Mouse (Mus musculus): ENCODE data around the gene Prr7.

The Prr7 gene

GRCm38 (mm10) chr13:55506697-55507096, 42.6 kb downstream of the Prr7 start:
- no peak for DNase-seq (ENCODE audit: low spot score in 2 of 2)

GRCm38 (mm10) chr13:55507877-55508276, 43.8 kb downstream of the Prr7 start:
- DNase-seq (ENCODE audit: low spot score in 2 of 2) = no peak

- no peak for DNase-seq (ENCODE audit: low spot score in 2 of 2)
Measured at GRCm38 (mm10) chr13:55508531-55508930, 44.5 kb downstream of the Prr7 start.

GRCm38 (mm10) chr13:55510332-55510667, 46.2 kb downstream of the Prr7 start:
- DNase-seq (ENCODE audit: low spot score in 2 of 2) = no peak

- no peak for DNase-seq (ENCODE audit: low spot score in 2 of 2)
Measured at GRCm38 (mm10) chr13:55510668-55511491, 46.8 kb downstream of the Prr7 start.

- DNase-seq (ENCODE audit: low spot score in 2 of 2) = no peak
Measured at GRCm38 (mm10) chr13:55511492-55511861, 47.4 kb downstream of the Prr7 start.

GRCm38 (mm10) chr13:55512379-55513031, 48.4 kb downstream of the Prr7 start:
- no peak for DNase-seq (ENCODE audit: low spot score in 2 of 2)

- DNase-seq (ENCODE audit: low spot score in 2 of 2) = peak; percentile 55 to 80
Measured at GRCm38 (mm10) chr13:55513111-55513748, 49.2 kb downstream of the Prr7 start, which contains the start of gene Pdlim7. Pdlim7 (minus strand) TSS chr13:55513676.

- no peak for DNase-seq (ENCODE audit: low spot score in 2 of 2)
Measured at GRCm38 (mm10) chr13:55513828-55514227, 49.8 kb downstream of the Prr7 start.

- peak in 1 of 2 experiments; percentile 95 for DNase-seq (ENCODE audit: low spot score in 2 of 2)
Measured at GRCm38 (mm10) chr13:55516955-55517354, 52.9 kb downstream of the Prr7 start.

- DNase-seq (ENCODE audit: low spot score in 2 of 2) = no peak
Measured at GRCm38 (mm10) chr13:55519606-55520005, 55.5 kb downstream of the Prr7 start.

- no peak for DNase-seq (ENCODE audit: low spot score in 2 of 2)
Measured at GRCm38 (mm10) chr13:55522730-55523129, 58.7 kb downstream of the Prr7 start.
